Mouse (Mus musculus) C2C12 (cell line): ENCODE data around the gene Dchs1.

Source experiments
- CEBPB ChIP-seq: IDR thresholded peaks from one replicate; pipeline ENCODE4 v1.6.1; 2011; ENCODE audit warnings: low read depth, mild to moderate bottlenecking, control low read depth, moderate library complexity
- CTCF ChIP-seq: IDR thresholded peaks from one replicate; pipeline ENCODE4 v1.5.1; 2011; ENCODE audit not compliant: control insufficient read depth, insufficient read depth, insufficient read length
- FOSL1 ChIP-seq: IDR thresholded peaks from one replicate; pipeline ENCODE4 v1.8.0; 2011; ENCODE audit warnings: mild to moderate bottlenecking, low read length; ENCODE audit not compliant: poor library complexity, insufficient read depth, severe bottlenecking
- MAX ChIP-seq: IDR thresholded peaks from one replicate; pipeline ENCODE4 v1.6.1; 2011; ENCODE audit warnings: mild to moderate bottlenecking, control low read depth
- MYOD1 ChIP-seq: IDR thresholded peaks from one replicate; pipeline ENCODE4 v1.6.1; 2011; ENCODE audit warnings: low read depth; ENCODE audit not compliant: control insufficient read depth, insufficient read length
- MYOG ChIP-seq: IDR thresholded peaks from one replicate; pipeline ENCODE4 v1.6.1; 2011; ENCODE audit not compliant: control insufficient read depth, insufficient read length; ENCODE audit errors: extremely low read depth

GRCm38 (mm10) chr7:105795759-105796366 lies 8.4 kb upstream of the Dchs1 start:
- no peak for TF ChIP-seq CTCF
- TF ChIP-seq MAX = no peak
- no peak for TF ChIP-seq MYOD1
- TF ChIP-seq CEBPB = no peak
- TF ChIP-seq MYOG = no peak
- TF ChIP-seq FOSL1 = no peak
